Mouse (Mus musculus) midbrain, embryonic 16.5 days (tissue): Measurements from ENCODE around the gene Slc29a2. TPM values are rescaled to one million over a fixed set of nuclear protein-coding genes. Genes with fewer than 3 reads are reported as not detected.

Experiments
- ATAC-seq: fragments of 200-750 bp; cut with Nextera tagmentation; 2 replicates; pipeline ENCODE4 v1.8.0; 2017; ENCODE audit warnings: moderate TSS enrichment
- H3K27ac ChIP-seq: fragments of 300-500 bp; sonication (generic); 2 replicates; pipeline ENCODE4 v1.5.1; 2014; ENCODE audit warnings: mild to moderate bottlenecking, low read length, mixed read lengths
- H3K27me3 ChIP-seq: fragments of 300-500 bp; sonication (generic); 2 replicates; pipeline ENCODE4 v1.6.1; 2014; ENCODE audit warnings: low read depth, low read length, mixed read lengths; ENCODE audit not compliant: control insufficient read depth, insufficient read depth
- H3K36me3 ChIP-seq: fragments of 300-500 bp; sonication (generic); 2 replicates; pipeline ENCODE4 v1.6.1; 2014; ENCODE audit warnings: mild to moderate bottlenecking, low read length, moderate library complexity, mixed read lengths; ENCODE audit not compliant: control insufficient read depth, insufficient read depth
- H3K4me1 ChIP-seq: fragments of 300-500 bp; sonication (generic); 2 replicates; pipeline ENCODE4 v1.6.1; 2014; ENCODE audit warnings: mild to moderate bottlenecking, low read length, mixed read lengths; ENCODE audit not compliant: control insufficient read depth, insufficient read depth
- H3K4me2 ChIP-seq: fragments of 300-500 bp; sonication (generic); 2 replicates; pipeline ENCODE4 v1.6.1; 2014; ENCODE audit warnings: mild to moderate bottlenecking, low read length, mixed read lengths
- H3K4me3 ChIP-seq: fragments of 300-500 bp; sonication (generic); 2 replicates; pipeline ENCODE4 v1.5.1; 2014; ENCODE audit warnings: low read depth, mild to moderate bottlenecking, low read length, moderate library complexity, mixed read lengths
- H3K9ac ChIP-seq: fragments of 300-500 bp; sonication (generic); 2 replicates; pipeline ENCODE4 v1.6.1; 2014; ENCODE audit warnings: low read depth, low read length, mixed read lengths
- H3K9me3 ChIP-seq: fragments of 300-500 bp; sonication (generic); replicated peaks from 2 replicates; pipeline ENCODE4 v1.6.1; 2014; ENCODE audit warnings: mild to moderate bottlenecking, low read length, mixed read lengths; ENCODE audit not compliant: control insufficient read depth, poor library complexity, severe bottlenecking
- WGBS: fragments of 180-500 bp; shearing (Covaris S2); extraction: QIAGEN DNeasy Blood & Tissue Kit; methylation state at CpG from one replicate; pipeline ENCODE4 v1.1.7; 2014; 5-methylcytosine and 5-hydroxymethylcytosine counted together
- polyA plus RNA-seq: library from polyadenylated mRNA; unstranded; fragments of >200 nt; fragmentation: Nextera tagmentation; extraction: Ambion mirVana; gene quantifications from 2 replicates; pipeline ENCODE4 v1.2.1, GENCODE M21; 2015

Gene Slc29a2
- 12.1 and 16.0 TPM in 2 replicates for polyA plus RNA-seq

GRCm38 (mm10) chr19:5023621-5024479 lies at the start of gene Slc29a2:
TSS of gene Slc29a2 (plus strand) at chr19:5023860.
- peak; percentile 94 for ATAC-seq
- H3K9ac ChIP-seq, result peak within 1 kb of the TSS; percentile 76
- 0 out of 2 replicates have a peak, but pooled peaks cover 2% of the 10 kb centered on the region for H3K36me3 ChIP-seq
- H3K27ac ChIP-seq, result peak within 1 kb of the TSS; percentile 92
- H3K4me2 ChIP-seq, result peak within 1 kb of the TSS; percentile 63
- peaks cover 4% of the 10 kb centered on the region; the same call in 1 of the 2 replicates for H3K4me1 ChIP-seq
- H3K4me3 ChIP-seq, result peak within 1 kb of the TSS; percentile 59
- no peaks in the 10 kb centered on the region for H3K9me3 ChIP-seq
- WGBS, result under 1% methylated on average over 62 of the region's 62 CpGs
- H3K27me3 ChIP-seq, result no peaks in the 10 kb centered on the region

GRCm38 (mm10) chr19:4981767-4982166 lies 41.9 kb upstream of the Slc29a2 start:
- Histone ChIP-seq H3K27ac (no peak overlapping the region), H3K9me3 (no peaks in the 10 kb centered on the region), H3K4me2 (no peak overlapping the region), H3K36me3 (peaks cover 5% of the 10 kb centered on the region), H3K4me3 (no peak overlapping the region), H3K9ac (no peak overlapping the region), H3K4me1 (no peaks in the 10 kb centered on the region), H3K27me3 (peaks cover 31% of the 10 kb centered on the region)
- ATAC-seq, result no peak

- peaks cover 36% of the 10 kb centered on the region for H3K27me3 ChIP-seq
- H3K4me3 ChIP-seq, result peak overlapping the region; percentile 56
- ATAC-seq, result no peak
- H3K36me3 ChIP-seq, result peaks cover 5% of the 10 kb centered on the region
- peak overlapping the region; percentile 78 for H3K9ac ChIP-seq
- 4% methylated on average over 13 of the region's 13 CpGs for WGBS
- H3K27ac ChIP-seq, result no peak overlapping the region; the same call in 1 of the 2 replicates
- peak overlapping the region; percentile 84 for H3K4me2 ChIP-seq
- no peaks in the 10 kb centered on the region for H3K9me3 ChIP-seq
- peaks cover 37% of the 10 kb centered on the region for H3K4me1 ChIP-seq
Observed at GRCm38 (mm10) chr19:4989013-4989412, 34.6 kb upstream of the Slc29a2 start.

GRCm38 (mm10) chr19:4989434-4990255 lies 34.0 kb upstream of the Slc29a2 start:
- peak overlapping the region; percentile 84 for H3K4me2 ChIP-seq
- 10% methylated on average over 41 of the region's 47 CpGs for WGBS
- H3K27ac ChIP-seq, result peak overlapping the region; percentile 77
- H3K4me1 ChIP-seq, result peaks cover 43% of the 10 kb centered on the region
- ATAC-seq, result peak; percentile 81
- H3K4me3 ChIP-seq, result peak overlapping the region; percentile 56
- H3K9ac ChIP-seq, result peak overlapping the region; percentile 78
- H3K36me3 ChIP-seq, result peaks cover 5% of the 10 kb centered on the region; the same call in 1 of the 2 replicates
- peaks cover 30% of the 10 kb centered on the region for H3K27me3 ChIP-seq
- H3K9me3 ChIP-seq, result no peaks in the 10 kb centered on the region

GRCm38 (mm10) chr19:4990256-4990625 lies 33.4 kb upstream of the Slc29a2 start, which contains the start of gene Npas4:
TSS of gene Npas4 (minus strand) at chr19:4990316.
- Histone ChIP-seq H3K4me1 (peaks cover 48% of the 10 kb centered on the region), H3K27me3 (peaks cover 28% of the 10 kb centered on the region), H3K4me2 (peak within 1 kb of the TSS; percentile 84), H3K9ac (peak within 1 kb of the TSS; percentile 78), H3K9me3 (no peaks in the 10 kb centered on the region), H3K4me3 (peak within 1 kb of the TSS; percentile 56), H3K36me3 (peaks cover 5% of the 10 kb centered on the region; the same call in 1 of the 2 replicates), H3K27ac (peak within 1 kb of the TSS; percentile 77)
- WGBS, result 12% methylated on average over 4 of the region's 4 CpGs
- no peak for ATAC-seq

GRCm38 (mm10) chr19:4990716-4991115 lies 32.9 kb upstream of the Slc29a2 start:
- H3K4me2 ChIP-seq, result peak overlapping the region; percentile 84
- peak overlapping the region; percentile 35 for H3K9ac ChIP-seq
- peaks cover 48% of the 10 kb centered on the region for H3K4me1 ChIP-seq
- no peak overlapping the region for H3K27ac ChIP-seq
- H3K9me3 ChIP-seq, result no peaks in the 10 kb centered on the region
- H3K27me3 ChIP-seq, result peaks cover 24% of the 10 kb centered on the region
- 4% methylated on average over 13 of the region's 22 CpGs for WGBS
- ATAC-seq, result peak; percentile 21
- peak overlapping the region; percentile 22; the same call in 1 of the 2 replicates for H3K4me3 ChIP-seq
- peaks cover 5% of the 10 kb centered on the region; the same call in 1 of the 2 replicates for H3K36me3 ChIP-seq

- no peak for ATAC-seq
- no peak overlapping the region for H3K9ac ChIP-seq
- H3K27ac ChIP-seq, result no peak overlapping the region
- H3K9me3 ChIP-seq, result no peaks in the 10 kb centered on the region
- H3K36me3 ChIP-seq, result no peaks in the 10 kb centered on the region
- WGBS, result 23% methylated on average over 8 of the region's 8 CpGs
- peaks cover 9% of the 10 kb centered on the region for H3K27me3 ChIP-seq
- no peak overlapping the region; the same call in 1 of the 2 replicates for H3K4me2 ChIP-seq
- H3K4me1 ChIP-seq, result peaks cover 50% of the 10 kb centered on the region
- H3K4me3 ChIP-seq, result no peak overlapping the region
Observed at GRCm38 (mm10) chr19:4992371-4992770, 31.3 kb upstream of the Slc29a2 start.

- WGBS, result 4% methylated on average over 9 of the region's 9 CpGs
- no peak overlapping the region for H3K9ac ChIP-seq
- H3K9me3 ChIP-seq, result no peaks in the 10 kb centered on the region
- peak overlapping the region; percentile 80; the same call in 1 of the 2 replicates for H3K27ac ChIP-seq
- H3K4me1 ChIP-seq, result peaks cover 53% of the 10 kb centered on the region
- peaks cover 4% of the 10 kb centered on the region; the same call in 1 of the 2 replicates for H3K27me3 ChIP-seq
- H3K4me2 ChIP-seq, result peak overlapping the region; percentile 30; the same call in 1 of the 2 replicates
- H3K4me3 ChIP-seq, result no peak overlapping the region
- H3K36me3 ChIP-seq, result no peaks in the 10 kb centered on the region
- ATAC-seq, result no peak
Observed at GRCm38 (mm10) chr19:4992904-4993303, 30.8 kb upstream of the Slc29a2 start.
